10 mouse cellular contexts compared by ENCODE assay signal in genomic region chr19:32689724-32690123, GRCm38 (mm10). TPM values are rescaled to one million over a fixed set of nuclear protein-coding genes. Genes with fewer than 3 reads are reported as not detected.
DNase-seq lines count a peak whose midpoint lies in the region; ATAC-seq and TF ChIP-seq lines count a peak whose summit lies in the region.
"Had no signal": no experiment of that assay in that cellular context is flagged by ENCODE, and none has a peak within 500 bp of the region (broad histone marks: within the 10 kb centered on the region; RNA-seq: fewer than 3 reads in every experiment).

No protein-coding gene starts in this region.

- no peaks in the 10 kb centered on the region for H3K4me1 ChIP-seq in forebrain, postnatal 0 days (ENCODE audit: insufficient read depth)
- no peaks in the 10 kb centered on the region for H3K4me1 ChIP-seq in forebrain, embryonic 10.5 days
- H3K4me1 ChIP-seq in lung, embryonic 14.5 days (ENCODE audit: insufficient read depth) = no peaks in the 10 kb centered on the region
- H3K4me1 ChIP-seq in lung, adult 2 months (ENCODE audit: control insufficient read depth, insufficient read depth, low read length) = no peaks in the 10 kb centered on the region
- H3K4me1 ChIP-seq: hindbrain, embryonic 15.5 days had no signal

- H3K27ac ChIP-seq in forebrain, postnatal 0 days (ENCODE audit: low read depth, low read length) = no peak overlapping the region
- H3K27ac ChIP-seq in forebrain, embryonic 10.5 days = no peak overlapping the region
- no peak overlapping the region for H3K27ac ChIP-seq in lung, embryonic 14.5 days (ENCODE audit: low read depth)
- H3K27ac ChIP-seq: hindbrain, embryonic 15.5 days; macrophage had no signal

- peaks cover 51% of the 10 kb centered on the region for H3K36me3 ChIP-seq in forebrain, postnatal 0 days (ENCODE audit: insufficient read depth)
- H3K36me3 ChIP-seq in forebrain, embryonic 10.5 days (replicated peaks) = peaks cover 86% of the 10 kb centered on the region
- peaks cover 60% of the 10 kb centered on the region for H3K36me3 ChIP-seq in lung, embryonic 14.5 days (ENCODE audit: insufficient read depth)

- WGBS in forebrain, postnatal 0 days = 57% methylated on average over 6 of the region's 6 CpGs
- WGBS in forebrain, embryonic 10.5 days = 86% methylated on average over 6 of the region's 6 CpGs
- 63% methylated on average over 6 of the region's 6 CpGs for WGBS in lung, embryonic 14.5 days
- 27% methylated on average over 6 of the region's 6 CpGs for WGBS in lung, adult 2 months

- H3K27me3 ChIP-seq in forebrain, postnatal 0 days (ENCODE audit: insufficient read depth, low read length) = no peaks in the 10 kb centered on the region
- H3K27me3 ChIP-seq in forebrain, embryonic 10.5 days (ENCODE audit: poor library complexity, severe bottlenecking) = no peaks in the 10 kb centered on the region
- no peaks in the 10 kb centered on the region for H3K27me3 ChIP-seq in lung, embryonic 14.5 days (ENCODE audit: insufficient read depth, low read length)
- H3K27me3 ChIP-seq: hindbrain, embryonic 15.5 days had no signal

- DNase-seq in forebrain, postnatal 0 days = peak; percentile 47
- DNase-seq in forebrain, embryonic 10.5 days (ENCODE audit: extremely low spot score, low spot score) = no peak
- peak; percentile 82 for DNase-seq in lung, embryonic 14.5 days
- DNase-seq in lung, adult 2 months = no peak
- peak; percentile 41 for DNase-seq in brain, adult 2 months (ENCODE audit: low read depth, low spot score)
- peak; percentile 71 for DNase-seq in naive thymus-derived CD4-positive, alpha-beta T cell, adult 2 months (ENCODE audit: low read depth)
- DNase-seq in right cerebral cortex, adult 2 months (ENCODE audit: low spot score in 2 of 2) = no peak
- DNase-seq in neural tube, embryonic 10.5 days (ENCODE audit: extremely low spot score, low spot score) = no peak

- no peak overlapping the region for H3K9ac ChIP-seq in forebrain, postnatal 0 days
- no peak overlapping the region for H3K9ac ChIP-seq in lung, embryonic 14.5 days
- H3K9ac ChIP-seq: hindbrain, embryonic 15.5 days had no signal

- H3K4me3 ChIP-seq in forebrain, postnatal 0 days (ENCODE audit: low read depth, low read length) = no peak overlapping the region
- no peak overlapping the region for H3K4me3 ChIP-seq in forebrain, embryonic 10.5 days
- H3K4me3 ChIP-seq in lung, embryonic 14.5 days (ENCODE audit: low read depth, low read length) = no peak overlapping the region
- no peak overlapping the region for H3K4me3 ChIP-seq in lung, adult 2 months (replicated peaks; ENCODE audit: extremely low read depth, low read depth, low read length)
- H3K4me3 ChIP-seq: hindbrain, embryonic 15.5 days had no signal

- no peaks in the 10 kb centered on the region for H3K9me3 ChIP-seq in forebrain, postnatal 0 days (ENCODE audit: low read length)
- H3K9me3 ChIP-seq in forebrain, embryonic 10.5 days = no peaks in the 10 kb centered on the region
- H3K9me3 ChIP-seq in lung, embryonic 14.5 days (ENCODE audit: low read depth, low read length) = no peaks in the 10 kb centered on the region
- H3K9me3 ChIP-seq: hindbrain, embryonic 15.5 days had no signal

- H3K4me2 ChIP-seq in forebrain, postnatal 0 days (ENCODE audit: low read depth) = no peak overlapping the region
- no peak overlapping the region for H3K4me2 ChIP-seq in lung, embryonic 14.5 days
- H3K4me2 ChIP-seq: hindbrain, embryonic 15.5 days had no signal

- TF ChIP-seq POLR2A in lung, adult 2 months (IDR thresholded peaks at IDR 0.05; ENCODE audit: borderline replicate concordance, extremely low read depth, low read depth, low read length) = no peak

- ATAC-seq in forebrain, postnatal 0 days = peak; percentile 29; the same call in 1 of the 2 replicates
- no peak for ATAC-seq in lung, embryonic 14.5 days (ENCODE audit: insufficient read depth)

- peak; percentile 44 for TF ChIP-seq CTCF in forebrain, postnatal 0 days (IDR thresholded peaks at IDR 0.05; ENCODE audit: low read depth)
- TF ChIP-seq CTCF in lung, embryonic 14.5 days (IDR thresholded peaks at IDR 0.05; ENCODE audit: low read depth) = peak; percentile 33
- TF ChIP-seq CTCF in lung, adult 2 months (IDR thresholded peaks at IDR 0.05; ENCODE audit: insufficient read depth, low read length) = no peak

RNA-seq across cellular contexts. Expression of gene Atad1, which starts 49.9 kb away (rescaled TPM):
- 135 and 173 TPM in 2 replicates for total RNA-seq in forebrain, postnatal 0 days (2014; rRNA removed)
- polyA plus RNA-seq in forebrain, postnatal 0 days (2015; fragmentation: Nextera tagmentation; extraction: Ambion mirVana) = 119 and 121 TPM in 2 replicates
- polyA plus RNA-seq in forebrain, embryonic 10.5 days (2016; fragmentation: Nextera tagmentation; extraction: Ambion mirVana) = 79.9 and 81.1 TPM in 2 replicates
- 66.9 and 67.6 TPM in 2 replicates for polyA plus RNA-seq in lung, embryonic 14.5 days (2014; fragmentation: Nextera tagmentation; extraction: Ambion mirVana)
- polyA plus RNA-seq in lung, adult 2 months (2012; rRNA removed) = 8.9 and 14.0 TPM in 2 replicates

Comparison
In these comparisons a context has a peak if more than half of its experiments do, and no peak if none do; other contexts are left out.
1. DNase-seq: peak in forebrain, postnatal 0 days (single experiment), lung, embryonic 14.5 days (single experiment), brain, adult 2 months (single experiment) and naive thymus-derived CD4-positive, alpha-beta T cell, adult 2 months (single experiment); none in forebrain, embryonic 10.5 days (single experiment), lung, adult 2 months (single experiment), right cerebral cortex, adult 2 months (0 of 2) and neural tube, embryonic 10.5 days (single experiment).